Mouse (Mus musculus) C2C12 (cell line): ENCODE measurements around the gene Gas6.

ENCODE experiments used
- CTCF ChIP-seq: IDR thresholded peaks from one replicate; pipeline ENCODE4 v1.5.1; 2011; ENCODE audit not compliant: control insufficient read depth, insufficient read depth, insufficient read length
- MAX ChIP-seq: IDR thresholded peaks from one replicate; pipeline ENCODE4 v1.6.1; 2011; ENCODE audit warnings: mild to moderate bottlenecking, control low read depth
- MYOG ChIP-seq: IDR thresholded peaks from one replicate; pipeline ENCODE4 v1.6.1; 2011; ENCODE audit not compliant: control insufficient read depth, insufficient read length; ENCODE audit errors: extremely low read depth
- USF1 ChIP-seq: IDR thresholded peaks from one replicate; pipeline ENCODE4 v1.6.1; 2011; ENCODE audit warnings: low read depth, mild to moderate bottlenecking, control low read depth, moderate library complexity

DNA sequence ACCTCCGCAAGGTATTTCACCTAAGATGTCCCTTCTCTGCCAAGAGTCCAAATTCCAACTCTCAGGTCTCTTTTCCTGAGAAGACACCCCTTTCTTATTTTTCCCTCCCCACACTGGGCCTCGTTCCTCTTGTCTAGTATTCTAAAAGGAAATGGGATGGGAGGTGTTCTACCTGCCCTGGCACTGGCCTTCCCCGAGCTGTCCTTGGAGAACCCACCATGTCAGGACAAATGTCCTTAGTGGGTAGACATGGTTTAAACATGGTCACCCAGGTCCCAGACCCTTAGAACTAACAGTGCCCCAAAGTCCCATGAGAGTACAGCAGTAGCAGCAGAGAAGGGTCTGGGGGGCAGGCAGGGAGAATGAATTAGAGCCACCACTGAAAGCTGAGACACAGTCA is 4.9 kb downstream of the Gas6 start:
- TF ChIP-seq CTCF: no peak
- TF ChIP-seq MYOG: no peak
- TF ChIP-seq MAX: no peak
- no peak for TF ChIP-seq USF1
